Mouse (Mus musculus): ENCODE measurements around the gene Zfp619. TPM values are rescaled to one million over a fixed set of nuclear protein-coding genes. Genes with fewer than 3 reads are reported as not detected.

Gene Zfp619
- polyA plus RNA-seq, 1 experiment from 2014 or later, result 0.51 TPM

Other genes with a start within 250 kb of the Zfp619 start
- gene Gm5114, start 104.6 kb upstream of the Zfp619 start, polyA plus RNA-seq (2016; fragmentation: Nextera tagmentation; extraction: Ambion mirVana), result not detected in 2 replicates